9 mouse cellular contexts compared by ENCODE assay signal in the genomic region with DNA sequence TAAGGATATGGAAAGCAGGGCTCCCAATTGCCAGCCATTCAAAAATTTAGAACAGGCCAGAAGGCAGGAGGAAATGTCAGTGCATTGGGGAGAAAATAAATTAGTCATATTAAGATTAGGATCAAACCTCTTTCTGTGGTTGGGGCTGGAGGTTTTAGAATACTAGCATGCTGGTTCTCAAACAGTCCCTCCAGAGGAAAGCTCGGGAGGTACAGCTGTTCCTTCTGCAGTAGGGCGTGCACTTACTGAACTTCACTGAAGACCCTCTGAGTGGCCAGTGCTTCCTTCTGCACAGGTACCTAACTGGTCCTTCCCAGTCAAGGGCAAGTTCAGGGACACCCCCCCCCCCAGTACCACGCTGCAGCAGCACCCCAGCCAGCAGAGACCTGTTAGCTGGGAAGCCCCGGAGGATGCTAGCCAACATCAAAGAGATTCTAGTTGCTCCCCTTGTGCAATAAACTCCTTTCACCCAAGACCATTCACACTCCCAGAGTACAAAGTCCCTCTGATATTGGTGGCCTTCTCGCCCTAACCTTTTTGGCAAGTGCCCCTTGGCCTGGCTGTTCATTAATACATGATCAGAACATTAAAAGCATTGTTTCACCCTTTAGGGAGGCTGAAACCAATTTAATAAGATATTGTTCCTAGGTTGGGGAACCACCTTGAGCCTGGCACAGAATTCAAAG. TPM values are rescaled to one million over a fixed set of nuclear protein-coding genes. Genes with fewer than 3 reads are reported as not detected.
DNase-seq lines count a peak whose midpoint lies in the region; ATAC-seq lines count a peak whose summit lies in the region.
"Had no signal": no experiment of that assay in that cellular context is flagged by ENCODE, and none has a peak within 500 bp of the region (broad histone marks: within the 10 kb centered on the region; RNA-seq: fewer than 3 reads in every experiment).

No protein-coding gene starts in this region.

- ATAC-seq in embryonic facial prominence, embryonic 13.5 days (ENCODE audit: insufficient number of reproducible peaks, insufficient read depth, low FRiP score, low TSS enrichment, low read depth): no peak
- no peak for ATAC-seq in liver, embryonic 12.5 days
- peak; percentile 39; the same call in 1 of the 2 replicates for ATAC-seq in common myeloid progenitor, adult 5-6 weeks (replicated peaks; ENCODE audit: low read depth, poor library complexity, severe bottlenecking)
- peak; percentile 55 for ATAC-seq in liver, embryonic 16.5 days (ENCODE audit: low read depth)

- no peak for DNase-seq in embryonic facial prominence, embryonic 10.5 days (ENCODE audit: low spot score)
- DNase-seq in liver: peak; percentile 9
- no peak for DNase-seq in T-cell, adult 2 months (ENCODE audit: low spot score)
- no peak for DNase-seq in cerebellum, postnatal 14 days
- DNase-seq: heart, postnatal 10 days had no signal

- H3K4me2 ChIP-seq in embryonic facial prominence, embryonic 13.5 days: peak overlapping the region; percentile 37
- no peak overlapping the region for H3K4me2 ChIP-seq in liver, embryonic 12.5 days
- 0 out of 2 replicates have a peak overlapping the region, but pooled peaks have one; percentile 24 for H3K4me2 ChIP-seq in liver, embryonic 16.5 days (ENCODE audit: low read depth, low read length)

- H3K36me3 ChIP-seq in embryonic facial prominence, embryonic 13.5 days: no peaks in the 10 kb centered on the region
- H3K36me3 ChIP-seq in embryonic facial prominence, embryonic 10.5 days (replicated peaks): peaks cover 3% of the 10 kb centered on the region; the same call in 1 of the 2 replicates
- no peaks in the 10 kb centered on the region for H3K36me3 ChIP-seq in liver, embryonic 12.5 days
- H3K36me3 ChIP-seq in liver, embryonic 16.5 days (ENCODE audit: control insufficient read depth, insufficient read depth): no peaks in the 10 kb centered on the region

- H3K27me3 ChIP-seq in embryonic facial prominence, embryonic 13.5 days: peaks cover 52% of the 10 kb centered on the region
- H3K27me3 ChIP-seq in embryonic facial prominence, embryonic 10.5 days (replicated peaks; ENCODE audit: low read depth, poor library complexity, severe bottlenecking): peaks cover 12% of the 10 kb centered on the region; the same call in 1 of the 2 replicates
- H3K27me3 ChIP-seq in liver, embryonic 12.5 days (replicated peaks): peaks cover 50% of the 10 kb centered on the region
- no peaks in the 10 kb centered on the region; the same call in 1 of the 2 replicates for H3K27me3 ChIP-seq in liver, embryonic 16.5 days (ENCODE audit: control insufficient read depth, insufficient read depth, low read depth, low read length)

- H3K4me1 ChIP-seq in embryonic facial prominence, embryonic 13.5 days: peaks cover 75% of the 10 kb centered on the region
- peaks cover 90% of the 10 kb centered on the region for H3K4me1 ChIP-seq in embryonic facial prominence, embryonic 10.5 days
- H3K4me1 ChIP-seq in liver, embryonic 12.5 days: peaks cover 59% of the 10 kb centered on the region
- peaks cover 50% of the 10 kb centered on the region for H3K4me1 ChIP-seq in liver, embryonic 16.5 days (ENCODE audit: control insufficient read depth, low read depth, low read length)

- H3K9me3 ChIP-seq in embryonic facial prominence, embryonic 13.5 days: no peaks in the 10 kb centered on the region
- H3K9me3 ChIP-seq in embryonic facial prominence, embryonic 10.5 days: no peaks in the 10 kb centered on the region
- no peaks in the 10 kb centered on the region for H3K9me3 ChIP-seq in liver, embryonic 12.5 days (replicated peaks)
- no peaks in the 10 kb centered on the region for H3K9me3 ChIP-seq in liver, embryonic 16.5 days (replicated peaks; ENCODE audit: control insufficient read depth, low read length)

- no peak overlapping the region for H3K27ac ChIP-seq in embryonic facial prominence, embryonic 13.5 days
- no peak overlapping the region for H3K27ac ChIP-seq in embryonic facial prominence, embryonic 10.5 days (replicated peaks)
- H3K27ac ChIP-seq in liver, embryonic 12.5 days: no peak overlapping the region
- H3K27ac ChIP-seq in liver, embryonic 16.5 days (ENCODE audit: low read length): no peak overlapping the region

- H3K9ac ChIP-seq in embryonic facial prominence, embryonic 13.5 days: no peak overlapping the region
- no peak overlapping the region for H3K9ac ChIP-seq in liver, embryonic 12.5 days
- H3K9ac ChIP-seq in liver, embryonic 16.5 days (ENCODE audit: low read depth, low read length): no peak overlapping the region

- H3K4me3 ChIP-seq in embryonic facial prominence, embryonic 13.5 days: no peak overlapping the region
- H3K4me3 ChIP-seq in embryonic facial prominence, embryonic 10.5 days: no peak overlapping the region
- H3K4me3 ChIP-seq in liver, embryonic 12.5 days: no peak overlapping the region
- H3K4me3 ChIP-seq in liver, embryonic 16.5 days (ENCODE audit: low read depth, low read length): no peak overlapping the region

- WGBS in embryonic facial prominence, embryonic 13.5 days: 60% methylated on average over 5 of the region's 5 CpGs
- 70% methylated on average over 5 of the region's 5 CpGs for WGBS in embryonic facial prominence, embryonic 10.5 days
- 26% methylated on average over 5 of the region's 5 CpGs for WGBS in liver, embryonic 12.5 days (ENCODE audit: insufficient replicate concordance)
- WGBS in liver, embryonic 16.5 days (ENCODE audit: insufficient replicate concordance): 28% methylated on average over 5 of the region's 5 CpGs

RNA-seq across cellular contexts. Expression of a gene that starts 19.1 kb away (rescaled TPM):
- 17.4 and 18.9 TPM in 2 replicates for polyA plus RNA-seq in embryonic facial prominence, embryonic 13.5 days (2015; fragmentation: Nextera tagmentation; extraction: Ambion mirVana)
- polyA plus RNA-seq in embryonic facial prominence, embryonic 10.5 days (2016; fragmentation: Nextera tagmentation; extraction: Ambion mirVana): 11.7 and 11.8 TPM in 2 replicates
- 2.4 and 2.8 TPM in 2 replicates for polyA plus RNA-seq in liver, embryonic 12.5 days (2016; fragmentation: Nextera tagmentation; extraction: Ambion mirVana)
- 1.1 and 3.8 TPM in 2 replicates for total RNA-seq in common myeloid progenitor, adult 5-6 weeks (2017)
- polyA plus RNA-seq in liver, embryonic 16.5 days (2015; fragmentation: Nextera tagmentation; extraction: Ambion mirVana): 2.7 and 4.5 TPM in 2 replicates

Comparison
In these comparisons a context has a peak if more than half of its experiments do, and no peak if none do; other contexts are left out.
1. ATAC-seq: peak in common myeloid progenitor, adult 5-6 weeks (single experiment) and liver, embryonic 16.5 days (single experiment); none in embryonic facial prominence, embryonic 13.5 days (single experiment) and liver, embryonic 12.5 days (single experiment).